Mouse (Mus musculus) layer of hippocampus, adult 11-12 months (tissue): ENCODE measurements around the gene Daam2.
"Not testable (repeated sequence)": the region's sequence is repeated elsewhere in the genome, so short reads cannot be mapped to it uniquely, and the experiment has no call there.

Experiments
- DNase-seq: peaks from one replicate; pipeline ENCODE4 v3.0.0; 2022; ENCODE audit warnings: low spot score

The Daam2 gene

GRCm38 (mm10) chr17:49477370-49477769, 86.8 kb downstream of the Daam2 start:
- no peak for DNase-seq

GRCm38 (mm10) chr17:49475174-49475573, 89.0 kb downstream of the Daam2 start:
- DNase-seq: no peak

- DNase-seq: peak; percentile 24
Observed at GRCm38 (mm10) chr17:49474051-49474450, 90.1 kb downstream of the Daam2 start.

DNA sequence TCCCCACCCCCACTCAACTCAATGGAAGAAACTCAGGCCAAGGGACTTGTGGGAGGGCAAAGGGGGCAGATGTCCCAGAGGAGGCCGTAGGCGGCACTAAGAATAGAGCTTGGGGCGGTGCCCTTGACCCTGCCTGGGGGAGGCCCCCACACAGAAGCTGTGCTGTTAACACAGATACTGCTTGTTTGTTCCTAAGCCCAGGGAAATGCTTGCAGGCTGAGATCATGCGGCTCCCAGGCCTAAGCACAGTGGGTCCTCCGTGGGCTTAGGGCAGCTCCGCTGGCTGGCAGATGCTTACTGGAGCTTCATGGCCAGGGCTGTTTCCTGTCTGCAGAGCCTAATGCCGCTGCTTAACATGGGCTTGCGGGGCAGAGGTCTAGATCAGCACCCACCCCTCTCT, 91.5 kb downstream of the Daam2 start:
- DNase-seq: no peak

DNA sequence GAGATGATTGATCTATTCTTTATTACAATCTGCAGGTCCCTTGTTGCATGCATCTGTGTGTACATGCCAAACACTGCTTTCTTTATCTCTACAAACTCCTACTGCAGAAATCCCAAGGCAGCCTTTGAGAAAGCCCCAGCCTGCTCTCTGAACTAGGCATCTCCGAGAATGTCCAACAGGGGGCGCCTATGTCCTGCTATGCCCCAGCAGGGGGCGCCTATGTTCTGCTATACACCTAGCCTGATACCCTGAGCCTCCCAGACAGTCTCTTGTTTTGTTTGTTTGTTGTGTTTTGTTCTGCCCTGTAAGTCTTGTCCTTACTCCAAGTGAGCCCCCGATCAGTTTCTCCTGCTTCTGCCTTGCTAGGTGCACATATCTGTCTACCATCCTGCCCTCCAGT, 95.9 kb downstream of the Daam2 start:
- peak; percentile 91 for DNase-seq

DNA sequence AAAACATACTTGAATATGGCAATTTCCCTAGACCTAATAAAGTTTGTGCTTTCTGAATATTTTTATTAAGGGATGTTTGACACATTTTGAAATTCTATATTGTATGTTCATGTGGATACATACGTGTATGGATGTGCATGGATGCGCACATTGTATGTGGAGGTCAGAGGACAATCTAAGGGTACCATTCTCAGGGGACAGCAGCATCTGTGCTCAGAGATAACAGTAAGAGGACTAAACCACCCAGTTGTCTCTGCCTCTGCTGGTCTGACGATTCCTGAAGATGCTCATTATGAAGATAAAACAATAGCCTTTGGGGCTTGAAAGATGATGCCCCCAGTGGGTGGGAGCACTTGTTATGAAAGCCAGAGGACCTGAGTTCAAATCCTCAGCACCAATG, 99.3 kb downstream of the Daam2 start:
- no peak for DNase-seq

DNA sequence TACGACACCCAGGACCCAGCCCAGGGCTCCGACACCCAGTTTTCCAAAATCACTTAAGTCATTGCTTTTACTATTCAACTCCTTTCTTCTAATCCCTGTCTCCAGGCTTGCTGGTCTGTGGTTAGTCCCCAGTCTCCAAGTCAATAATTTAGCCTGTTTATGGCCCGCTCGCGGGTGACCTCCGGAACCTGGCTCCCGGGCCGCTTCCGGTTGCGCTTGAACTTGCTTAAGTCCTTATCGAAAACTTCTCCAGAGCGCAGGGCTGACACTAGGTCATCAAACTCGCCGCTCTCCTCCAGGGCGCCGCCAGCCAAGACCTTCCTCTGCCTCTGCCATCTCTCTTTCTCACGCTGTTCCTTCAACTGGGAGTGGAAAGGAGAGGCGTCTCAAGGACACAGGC, 105.8 kb downstream of the Daam2 start:
- no peak for DNase-seq

DNA sequence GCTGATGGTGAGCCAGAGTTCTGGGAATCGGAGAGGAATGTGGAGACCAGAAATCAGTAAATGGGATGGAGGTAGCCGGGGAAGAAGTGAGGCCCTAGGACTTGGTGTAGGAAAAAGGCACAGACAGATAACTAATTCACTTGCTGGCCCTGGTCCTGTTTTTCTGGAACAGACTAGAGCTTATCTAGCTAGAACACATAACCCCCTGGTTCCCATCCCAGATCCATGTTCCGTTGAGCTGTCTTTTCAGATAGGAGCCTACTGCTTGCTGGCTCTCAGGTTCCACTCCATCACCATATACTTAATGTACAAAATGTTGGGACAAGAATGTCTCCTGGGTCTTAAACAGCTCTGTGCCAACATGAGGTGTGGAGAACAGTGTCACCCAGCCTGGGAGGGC, 106.3 kb downstream of the Daam2 start:
- no peak for DNase-seq

DNA sequence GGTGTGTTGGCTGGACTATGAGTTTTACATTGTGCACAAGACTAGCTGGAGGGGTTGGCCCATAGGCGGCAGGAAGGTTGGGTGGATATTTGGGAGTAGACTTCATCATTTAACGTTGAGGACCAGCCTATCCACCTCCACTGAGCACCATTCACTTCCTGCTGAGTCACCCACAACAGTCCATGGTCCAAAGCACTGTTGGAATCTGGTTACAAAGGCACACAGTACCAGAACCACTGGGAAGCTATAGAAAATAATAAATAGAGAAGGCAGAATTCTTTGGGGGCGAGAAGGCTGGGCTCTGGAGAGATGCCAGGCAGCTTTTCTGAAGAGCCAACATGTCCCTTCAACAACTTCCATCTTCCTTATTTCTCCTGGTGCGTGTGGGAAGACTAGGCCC, 107.8 kb downstream of the Daam2 start:
- no peak for DNase-seq

GRCm38 (mm10) chr17:49450922-49451321, 113.2 kb downstream of the Daam2 start:
- DNase-seq: no peak

GRCm38 (mm10) chr17:49449230-49449608, 114.9 kb downstream of the Daam2 start:
- no peak for DNase-seq

- DNase-seq: no peak
Observed at GRCm38 (mm10) chr17:49448570-49449229, 115.4 kb downstream of the Daam2 start.

GRCm38 (mm10) chr17:49442841-49443240, 121.3 kb downstream of the Daam2 start:
- DNase-seq: not testable (repeated sequence)

DNA sequence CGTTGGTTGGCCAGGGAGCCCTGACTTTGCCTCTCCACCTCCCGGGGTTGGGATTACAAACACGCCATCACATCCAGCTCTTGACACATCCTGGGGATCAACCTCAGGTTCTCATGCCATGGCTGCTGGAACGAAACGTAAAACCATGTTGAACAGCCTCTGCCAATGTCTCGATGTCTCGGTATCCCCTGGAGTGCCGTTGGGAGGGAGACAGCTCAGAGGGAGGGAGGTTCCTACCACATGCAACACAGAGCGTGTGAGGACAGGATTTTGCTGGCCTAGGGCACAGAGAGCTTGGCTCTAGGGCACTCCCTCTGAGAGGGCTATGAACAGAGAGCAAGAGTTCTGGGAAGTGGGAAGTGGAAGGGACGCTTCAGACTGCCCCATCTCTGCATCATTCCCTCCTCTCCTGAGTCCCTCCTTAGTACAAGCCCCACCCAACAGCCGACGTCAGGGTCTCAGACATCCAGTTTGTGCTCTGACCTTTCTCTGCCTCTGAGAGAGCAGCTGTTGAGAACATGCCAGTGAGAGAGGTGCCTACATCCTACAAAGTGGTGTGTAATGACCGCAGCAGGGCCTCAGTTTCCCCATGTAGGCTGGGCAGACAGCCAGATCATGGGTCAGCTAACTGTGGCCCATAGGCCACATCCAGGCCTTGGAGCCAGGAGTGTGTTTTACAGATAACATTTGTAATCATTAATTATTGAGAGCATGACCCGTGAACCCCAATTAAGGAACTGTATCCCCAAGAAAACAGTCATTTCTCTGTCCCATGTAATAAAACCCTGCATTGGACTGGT, 123.6 kb downstream of the Daam2 start:
- DNase-seq: no peak

DNA sequence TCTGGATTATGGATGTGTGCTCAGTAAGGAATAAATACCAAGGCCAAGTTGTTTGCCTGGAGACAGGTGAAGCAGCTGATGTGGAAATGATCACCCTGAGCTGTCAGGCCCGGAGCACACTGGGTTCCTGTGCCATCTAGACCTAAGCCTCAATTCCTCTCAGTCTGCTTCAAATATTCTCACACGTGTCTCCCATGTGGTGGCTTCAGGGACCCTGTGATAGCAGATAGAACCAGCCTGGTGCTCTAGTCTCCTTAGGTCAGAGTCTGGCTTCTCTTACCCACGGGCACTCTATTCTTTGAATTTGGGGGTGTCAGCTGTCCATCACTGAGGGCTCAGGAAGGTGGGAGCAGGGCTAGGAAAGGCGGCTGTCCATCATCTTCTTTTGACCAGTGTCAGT, 124.4 kb downstream of the Daam2 start:
- no peak for DNase-seq

GRCm38 (mm10) chr17:49438822-49439574, 125.1 kb downstream of the Daam2 start:
- DNase-seq: no peak

GRCm38 (mm10) chr17:49437306-49437705, 126.8 kb downstream of the Daam2 start:
- DNase-seq: not testable (repeated sequence)

GRCm38 (mm10) chr17:49436631-49437030, 127.5 kb downstream of the Daam2 start:
- DNase-seq: no peak

- DNase-seq: no peak
Observed at GRCm38 (mm10) chr17:49435081-49435480, 129.1 kb downstream of the Daam2 start.

- DNase-seq: no peak
Observed at GRCm38 (mm10) chr17:49434236-49434635, 129.9 kb downstream of the Daam2 start.

GRCm38 (mm10) chr17:49433071-49433470, 131.1 kb downstream of the Daam2 start:
- no peak for DNase-seq

DNA sequence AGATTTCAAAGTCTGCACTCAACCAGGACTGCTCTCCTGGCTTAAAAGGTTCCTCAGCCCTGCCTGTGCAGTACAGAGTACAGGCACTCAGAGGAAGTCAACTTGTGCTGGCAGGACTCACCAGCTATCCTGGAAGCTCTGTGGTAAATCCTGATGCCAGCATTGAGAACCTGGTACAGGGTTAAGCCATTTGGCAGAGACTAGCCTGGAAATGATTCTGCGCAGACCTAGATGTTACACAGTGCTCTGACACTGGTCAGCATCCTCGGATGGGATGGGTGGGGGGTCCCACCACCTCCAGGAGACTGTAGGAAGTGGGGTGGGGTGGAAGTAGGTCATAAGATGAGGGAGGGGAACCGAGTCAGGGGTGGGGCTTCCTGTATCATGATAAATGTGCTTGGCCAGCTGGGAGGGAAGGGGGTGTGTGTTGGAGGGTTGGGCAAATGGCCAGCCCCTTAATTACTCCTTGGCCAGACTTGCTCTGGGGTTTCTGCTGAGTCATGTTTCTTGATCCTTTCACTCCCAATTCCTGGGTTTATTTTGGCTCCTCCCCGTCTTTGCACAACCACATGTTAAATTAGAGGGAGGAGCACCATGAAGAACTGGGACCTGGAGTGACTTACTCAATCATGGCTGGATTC, 132.0 kb downstream of the Daam2 start:
- DNase-seq: peak; percentile 44
